Comparison of ENCODE assay signal across 14 mouse cellular contexts in genomic region chr7:34122987-34123720, GRCm38 (mm10). TPM values are rescaled to one million over a fixed set of nuclear protein-coding genes. Genes with fewer than 3 reads are reported as not detected.
DNase-seq lines count a peak whose midpoint lies in the region; ATAC-seq and TF ChIP-seq lines count a peak whose summit lies in the region.
"Had no signal": no experiment of that assay in that cellular context is flagged by ENCODE, and none has a peak within 500 bp of the region (broad histone marks: within the 10 kb centered on the region; RNA-seq: fewer than 3 reads in every experiment).

No protein-coding gene starts in this region.

- H3K4me3 ChIP-seq in midbrain, embryonic 15.5 days, result no peak overlapping the region
- H3K4me3 ChIP-seq in kidney, adult 2 months (ENCODE audit: insufficient read depth, low read depth, low read length), result no peak overlapping the region

- peak; percentile 24 for ATAC-seq in Patski
- peak; percentile 79 for ATAC-seq in midbrain, embryonic 15.5 days (replicated peaks)

- no peak overlapping the region for H3K9ac ChIP-seq in midbrain, embryonic 15.5 days

- intact Hi-C loops in left cerebral cortex, postnatal 14 days (cut with DNase I), result no loop called here

- peak; percentile 22 for DNase-seq in embryo, embryonic 11 days
- DNase-seq in embryo, embryonic 10.5 days (ENCODE audit: low spot score), result no peak
- peak; percentile 31 to 57 for DNase-seq in left cerebral cortex, postnatal 14 days (ENCODE audit: low spot score in 2 of 2)
- no peak for DNase-seq in left cerebral cortex, adult 9 months (ENCODE audit: low spot score in 2 of 2)
- DNase-seq in Patski (ENCODE audit: low read depth, low spot score), result no peak
- no peak for DNase-seq in kidney, adult 2 months
- DNase-seq in natural killer cell, adult 2 months (ENCODE audit: low spot score in 2 of 2), result no peak
- DNase-seq: cerebellum, postnatal 36 days; gastrocnemius, postnatal 36 days; lung, postnatal 4 days had no signal

- no peaks in the 10 kb centered on the region for H3K36me3 ChIP-seq in midbrain, embryonic 15.5 days (replicated peaks)
- H3K36me3 ChIP-seq in kidney, adult 2 months (ENCODE audit: control insufficient read depth, insufficient read depth, low read length), result no peaks in the 10 kb centered on the region

- in situ Hi-C loops in Patski (cut with MboI; ENCODE audit: low pct_unique_long_range_greater_than_20kb), result no loop called here

- no peaks in the 10 kb centered on the region for H3K4me1 ChIP-seq in midbrain, embryonic 15.5 days
- no peaks in the 10 kb centered on the region for H3K4me1 ChIP-seq in kidney, adult 2 months (ENCODE audit: control insufficient read depth, insufficient read depth, low read length)

- H3K27ac ChIP-seq in midbrain, embryonic 15.5 days, result no peak overlapping the region
- H3K27ac ChIP-seq in kidney, adult 2 months (ENCODE audit: insufficient read depth, low read depth, low read length), result no peak overlapping the region

- WGBS in midbrain, embryonic 15.5 days, result 79% methylated on average over 6 of the region's 6 CpGs
- 83% methylated on average over 6 of the region's 6 CpGs for WGBS in kidney, adult 2 months

- H3K27me3 ChIP-seq in Patski, result no peaks in the 10 kb centered on the region
- H3K27me3 ChIP-seq in midbrain, embryonic 15.5 days (replicated peaks), result no peaks in the 10 kb centered on the region
- H3K27me3 ChIP-seq in kidney, adult 2 months (replicated peaks; ENCODE audit: control insufficient read depth, insufficient read depth, low read length), result no peaks in the 10 kb centered on the region

- no peak overlapping the region for H3K4me2 ChIP-seq in midbrain, embryonic 15.5 days

- peak; percentile 59 for TF ChIP-seq CTCF in Patski (IDR thresholded peaks at IDR 0.05)
- no peak for TF ChIP-seq CTCF in kidney, adult 2 months (conservative IDR thresholded peaks at IDR 0.05; ENCODE audit: insufficient read depth, insufficient read length, low read depth, low read length)

- CTCF ChIA-PET in Patski (lab: Charles Lee), result interaction anchor here (0.7 kb wide), 1 partner anchor 10 kb away, joined by 3 read pairs; no protein-coding TSS in a partner anchor

- H3K9me3 ChIP-seq in midbrain, embryonic 15.5 days, result no peaks in the 10 kb centered on the region

- TF ChIP-seq POLR2A in kidney, adult 2 months (IDR thresholded peaks at IDR 0.05; ENCODE audit: low read depth, low read length), result no peak

- POLR2A ChIA-PET in Patski (lab: Charles Lee), result interaction anchor here (0.6 kb wide), 1 partner anchor 31 kb away, joined by 7 read pairs; no protein-coding TSS in a partner anchor

RNA-seq across cellular contexts. Expression of gene Wtip, which starts 9.9 kb away (rescaled TPM):
- 10 to 100 TPM; 10.2 to 12.1 TPM for total RNA-seq in left cerebral cortex, postnatal 14 days (2021)
- polyA plus RNA-seq in Patski (2021), result 51.1 TPM
- 4.3 and 6.4 TPM in 2 replicates for polyA plus RNA-seq in midbrain, embryonic 15.5 days (2015; fragmentation: Nextera tagmentation; extraction: Ambion mirVana)
- 22.6 and 28.7 TPM in 2 replicates for polyA plus RNA-seq in kidney, adult 2 months (2012; rRNA removed)

RNA-seq across cellular contexts. Expression of gene Scgb1b30, which starts 27.9 kb away (rescaled TPM):
- not detected for total RNA-seq in left cerebral cortex, postnatal 14 days (2021)
- not detected for polyA plus RNA-seq in Patski (2021)
- polyA plus RNA-seq in midbrain, embryonic 15.5 days (2015; fragmentation: Nextera tagmentation; extraction: Ambion mirVana), result not detected in 2 replicates
- not detected in 2 replicates for polyA plus RNA-seq in kidney, adult 2 months (2012; rRNA removed)
- total RNA-seq: gastrocnemius, postnatal 36 days; layer of hippocampus, postnatal 36 days had no signal
- polyA plus RNA-seq: C2C12; stomach, embryonic 16.5 days had no signal

RNA-seq across cellular contexts. Expression of gene Uba2, which starts 46.2 kb away (rescaled TPM):
- total RNA-seq in left cerebral cortex, postnatal 14 days (2021), result 10 to 100 TPM; 81.0 to 81.1 TPM
- polyA plus RNA-seq in Patski (2021), result 118 TPM
- 169 and 180 TPM in 2 replicates for polyA plus RNA-seq in midbrain, embryonic 15.5 days (2015; fragmentation: Nextera tagmentation; extraction: Ambion mirVana)
- polyA plus RNA-seq in kidney, adult 2 months (2012; rRNA removed), result 28.4 and 32.7 TPM in 2 replicates

Comparison
In these comparisons a context has a peak if more than half of its experiments do, and no peak if none do; other contexts are left out.
1. DNase-seq: peak in embryo, embryonic 11 days (single experiment) and left cerebral cortex, postnatal 14 days (2 of 2); none in embryo, embryonic 10.5 days (single experiment), left cerebral cortex, adult 9 months (0 of 2), Patski (single experiment), kidney, adult 2 months (single experiment) and natural killer cell, adult 2 months (0 of 2).